Mouse (Mus musculus) CD4-positive, CD25-positive, alpha-beta regulatory T cell, adult 4 months (primary cell): ENCODE results near the gene Rusc2. TPM values are rescaled to one million over a fixed set of nuclear protein-coding genes. Genes with fewer than 3 reads are reported as not detected.

Experiments used
- ATAC-seq: one replicate; pipeline ENCODE4 v1.8.0; 2017
- polyA plus RNA-seq, 2 experiments: library from polyadenylated mRNA; unstranded; fragments of 100-300 nt; shearing (Covaris generic); gene quantifications; one replicate each; pipeline ENCODE4 v1.2.1; 2017

The Rusc2 gene
- polyA plus RNA-seq, 2 experiments from 2014 or later, result not detected

DNA sequence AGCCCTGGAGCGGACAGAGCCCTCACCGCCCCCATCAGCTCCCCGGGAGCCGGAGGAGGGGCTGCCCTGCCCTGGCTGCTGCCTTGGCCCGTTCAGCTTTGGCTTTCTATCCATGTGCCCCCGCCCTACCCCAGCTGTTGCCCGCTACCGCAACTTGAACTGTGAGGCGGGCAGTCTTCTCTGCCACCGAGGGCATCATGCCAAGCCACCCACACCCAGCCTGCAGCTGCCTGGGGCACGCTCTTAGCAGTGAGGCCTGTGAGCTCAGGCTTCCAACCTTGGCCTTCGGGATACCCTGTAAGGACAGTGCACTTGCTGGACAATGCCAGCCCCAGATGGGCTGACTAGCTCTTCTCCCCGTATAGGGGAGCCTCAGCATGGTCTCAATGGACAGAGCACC lies 65.5 kb downstream of the Rusc2 start:
- no peak for ATAC-seq

DNA sequence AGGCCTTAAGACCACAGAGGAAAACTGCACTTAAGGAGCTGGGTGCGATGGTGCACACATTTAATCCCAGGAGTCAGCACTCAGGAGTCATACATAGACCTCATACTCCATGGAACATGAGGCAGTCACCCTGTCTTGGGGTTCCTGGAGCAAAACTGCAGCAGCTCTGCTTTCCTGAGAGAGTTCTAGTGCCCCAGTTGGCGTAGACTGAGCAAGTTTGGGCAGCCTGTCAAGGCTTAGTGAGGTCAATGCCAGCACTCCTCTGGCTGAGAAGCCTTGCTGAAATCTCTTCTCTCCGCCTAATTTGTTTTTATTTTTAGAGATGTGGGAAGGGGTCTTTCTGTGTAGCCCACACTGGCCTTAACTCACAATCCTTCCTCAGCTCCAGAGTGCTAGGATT lies 66.8 kb downstream of the Rusc2 start:
- ATAC-seq, result no peak

DNA sequence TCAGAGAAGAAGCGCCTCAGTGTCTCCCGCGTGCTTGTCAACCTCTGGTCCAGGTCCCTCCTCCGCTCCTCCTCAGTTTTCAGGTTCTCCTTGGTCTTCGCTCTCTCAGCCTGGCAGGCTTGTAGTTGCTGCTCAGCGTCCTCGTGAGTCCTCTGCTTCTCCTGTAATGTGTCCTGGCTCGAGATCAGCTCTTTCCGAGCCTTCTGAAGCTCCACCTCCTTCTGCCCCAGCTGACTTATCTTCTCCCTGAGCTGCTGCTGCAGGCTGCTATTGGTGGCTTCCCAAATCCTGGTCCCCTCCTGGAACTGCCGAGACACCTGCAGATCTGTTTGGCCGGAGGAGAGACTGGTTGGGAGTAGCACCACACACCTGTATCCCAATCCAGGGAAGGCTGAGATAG lies 70.5 kb downstream of the Rusc2 start:
- no peak for ATAC-seq

DNA sequence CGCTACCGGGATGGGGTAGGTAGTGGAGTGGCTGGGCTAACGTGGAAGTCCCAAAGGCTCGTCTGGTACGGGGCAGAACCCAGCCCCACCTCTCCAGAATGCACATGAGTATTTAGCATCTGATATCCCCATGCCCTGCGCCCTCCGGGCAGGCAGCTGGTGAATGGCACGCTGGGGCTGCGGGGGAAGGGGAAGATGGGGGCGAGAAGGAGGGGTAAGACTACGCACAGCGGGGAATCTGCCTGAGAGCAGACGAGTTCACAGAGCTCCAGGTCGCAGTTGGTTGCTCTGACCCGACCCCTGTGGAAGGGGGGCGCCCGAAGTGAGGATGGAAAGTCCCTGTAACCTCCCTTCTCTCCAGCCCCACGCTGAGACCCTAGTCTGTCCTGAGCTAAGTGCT lies 71.6 kb downstream of the Rusc2 start:
- ATAC-seq, result peak; percentile 14

DNA sequence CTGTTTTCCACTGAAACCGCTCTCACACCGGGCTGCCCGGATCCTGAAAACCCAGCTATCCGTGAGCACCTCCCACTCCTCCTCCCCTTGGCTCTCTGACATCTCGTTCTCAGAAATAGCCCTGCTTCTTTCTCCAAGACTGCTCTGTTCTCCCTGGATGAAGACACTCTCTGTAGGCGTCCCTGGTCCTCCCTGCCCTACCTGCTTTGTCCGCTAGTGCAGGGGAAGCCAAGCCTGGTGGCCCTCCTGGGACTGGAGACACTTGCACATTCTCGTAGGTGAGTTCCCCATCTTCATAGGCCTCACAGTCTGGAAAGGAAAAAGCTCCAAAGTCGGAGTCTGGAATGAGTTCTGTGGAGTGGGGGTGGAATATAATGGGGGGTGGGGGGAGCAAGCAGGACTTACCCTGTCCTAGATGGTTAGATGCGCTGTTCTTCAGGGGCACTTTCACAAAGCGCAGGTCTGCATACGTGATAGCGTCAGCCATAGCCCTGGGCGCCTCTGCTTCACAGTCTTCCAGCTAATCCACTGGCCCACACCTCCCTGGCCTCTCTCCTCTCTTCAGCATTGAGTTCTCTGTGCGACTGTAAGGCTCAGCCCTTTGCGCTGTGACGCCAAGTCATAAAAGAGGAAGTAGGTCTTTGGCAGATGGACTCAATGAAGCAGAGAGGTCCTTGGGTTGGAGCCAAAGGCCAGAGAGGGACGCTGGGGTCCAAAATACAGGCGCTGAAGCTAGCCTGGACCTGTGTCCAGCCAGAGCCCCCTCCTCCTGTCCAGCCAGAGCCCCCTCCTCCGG lies 72.5 kb downstream of the Rusc2 start, which contains the start of gene Cd72:
Cd72 (minus strand) TSS at position 588 of the 796 bp plus-strand sequence.
- ATAC-seq, result peak; percentile 36

DNA sequence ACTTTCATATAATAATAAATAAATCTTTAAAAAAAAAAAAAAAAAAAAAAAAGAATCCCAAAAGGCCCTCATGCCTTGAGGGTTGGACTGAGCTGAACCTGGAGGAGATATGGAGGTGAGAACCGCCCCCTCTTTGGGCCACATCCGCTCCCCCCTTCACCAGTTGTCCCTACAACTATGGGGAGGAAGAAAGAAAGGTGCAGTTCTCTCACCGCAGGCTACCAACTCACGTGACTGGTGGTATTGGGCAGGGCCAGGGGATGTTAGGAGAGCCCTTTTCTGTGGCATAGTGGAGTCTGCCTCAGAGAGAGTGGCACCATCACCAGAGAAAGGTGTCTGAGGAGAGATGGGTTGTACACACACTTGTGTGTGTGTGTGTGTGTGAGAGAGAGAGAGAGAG lies 74.7 kb downstream of the Rusc2 start:
- peak; percentile 88 for ATAC-seq

DNA sequence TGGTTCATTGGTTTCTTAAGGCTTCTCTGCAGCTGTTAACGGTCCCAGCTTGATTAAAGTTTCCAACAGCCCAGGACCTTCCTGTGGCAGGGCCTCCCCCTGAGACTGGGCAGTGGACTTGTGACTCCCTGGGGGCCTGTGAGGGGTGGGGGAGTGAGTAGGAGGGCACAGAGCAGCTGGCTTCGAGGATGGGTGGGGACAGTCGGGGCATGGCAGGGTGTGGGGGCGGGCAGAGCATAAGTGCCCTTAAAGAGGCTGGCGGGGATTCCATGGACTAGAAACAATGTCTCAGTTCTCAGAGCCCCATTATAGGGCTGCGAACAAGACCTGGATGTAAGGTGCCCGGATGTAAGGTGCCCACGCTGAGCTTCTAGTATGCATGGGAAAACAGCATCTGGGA lies 75.3 kb downstream of the Rusc2 start:
- peak; percentile 9 for ATAC-seq

DNA sequence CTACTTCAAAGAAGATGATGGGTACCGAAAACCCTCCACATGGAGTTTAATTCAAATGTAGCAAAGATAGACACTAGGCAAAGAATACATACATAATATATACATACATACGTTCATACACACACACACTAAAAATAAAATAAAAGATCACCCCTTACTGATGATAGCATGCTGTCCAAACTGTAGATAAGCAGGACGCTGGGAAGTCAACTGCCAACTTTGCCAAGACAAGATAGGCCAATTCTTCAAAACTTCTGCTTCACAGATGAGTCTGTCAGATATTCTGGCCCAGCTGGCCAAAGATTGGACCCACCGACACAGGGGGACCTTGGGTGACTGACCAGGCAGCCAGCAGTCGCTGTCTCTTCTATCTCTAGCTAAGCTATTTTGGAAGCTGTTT lies 81.3 kb downstream of the Rusc2 start:
- ATAC-seq, result no peak

DNA sequence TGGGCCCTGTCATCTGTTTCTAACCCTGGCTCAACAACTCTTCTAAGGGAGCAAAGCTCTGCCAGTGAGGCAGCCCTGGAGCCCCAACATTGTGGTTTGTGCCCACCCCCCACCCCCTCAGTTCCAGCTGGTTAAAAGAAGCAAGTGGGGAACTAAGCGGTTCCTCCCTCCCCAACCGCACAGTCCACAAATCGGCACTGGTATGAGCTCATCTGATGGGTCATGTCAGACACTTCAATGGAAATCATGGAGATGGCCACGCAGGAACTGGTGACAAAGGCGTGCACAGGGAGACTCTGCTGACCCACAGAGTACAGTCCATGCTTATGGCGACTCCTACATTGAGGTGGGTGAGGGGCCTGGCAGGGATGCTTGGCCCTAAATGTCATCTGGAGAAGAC lies 84.2 kb downstream of the Rusc2 start:
- ATAC-seq, result no peak

DNA sequence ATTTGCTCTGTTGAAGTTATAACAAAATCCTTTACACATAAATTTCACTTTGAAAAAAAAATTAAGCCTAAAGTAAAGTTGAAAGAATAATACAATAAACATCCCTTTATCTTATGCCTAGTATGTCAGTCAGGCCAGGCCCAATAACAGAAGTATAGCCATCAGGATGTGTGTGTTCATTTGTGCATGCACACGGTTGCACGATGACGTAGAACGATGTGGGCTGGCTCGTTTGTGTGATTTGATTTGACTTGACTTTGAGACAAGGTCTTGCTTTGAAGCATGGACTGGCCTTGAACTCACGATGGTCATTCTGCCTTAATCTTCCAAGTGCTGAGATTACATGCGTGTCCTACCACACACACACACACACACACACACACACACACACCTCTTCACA lies 85.1 kb downstream of the Rusc2 start:
- ATAC-seq, result no peak

DNA sequence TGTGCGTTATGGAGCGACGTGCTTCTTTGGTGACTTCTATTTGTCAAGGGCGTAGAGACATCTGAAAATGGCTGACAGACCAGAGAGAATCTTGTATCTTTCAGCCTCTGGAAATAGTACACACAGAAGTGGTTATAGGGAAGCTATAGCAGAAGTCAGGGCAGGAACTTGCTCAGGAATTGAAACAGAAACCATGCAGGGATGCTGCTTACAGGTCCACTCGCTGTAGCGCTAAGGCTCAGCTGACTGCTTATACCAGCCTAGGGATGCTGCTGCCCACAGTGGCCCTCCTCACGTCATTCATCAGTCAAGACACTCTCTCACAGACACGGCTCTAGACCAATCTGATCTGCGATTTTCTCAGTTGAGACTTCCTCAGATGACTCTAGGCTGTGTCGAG lies 88.5 kb downstream of the Rusc2 start:
- no peak for ATAC-seq

DNA sequence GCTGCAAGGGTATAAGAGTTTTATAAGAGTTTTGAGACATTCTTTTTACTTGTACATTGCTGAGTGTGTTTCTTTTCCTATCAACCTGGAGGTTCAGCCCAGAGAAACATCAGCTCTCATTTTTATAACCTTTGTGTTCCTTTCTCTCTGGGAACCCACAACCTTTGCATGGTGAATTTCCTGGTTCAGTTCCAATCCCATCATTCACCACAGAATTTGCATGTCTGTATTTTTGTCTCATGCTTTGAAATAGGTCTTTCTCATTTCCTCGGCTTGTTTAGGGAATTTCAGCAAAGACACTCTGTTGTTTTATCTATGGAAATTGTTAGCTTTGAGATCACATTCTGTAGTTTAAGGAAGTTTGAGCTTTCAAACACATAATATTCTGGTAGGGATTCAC lies 91.9 kb downstream of the Rusc2 start:
- no peak for ATAC-seq

DNA sequence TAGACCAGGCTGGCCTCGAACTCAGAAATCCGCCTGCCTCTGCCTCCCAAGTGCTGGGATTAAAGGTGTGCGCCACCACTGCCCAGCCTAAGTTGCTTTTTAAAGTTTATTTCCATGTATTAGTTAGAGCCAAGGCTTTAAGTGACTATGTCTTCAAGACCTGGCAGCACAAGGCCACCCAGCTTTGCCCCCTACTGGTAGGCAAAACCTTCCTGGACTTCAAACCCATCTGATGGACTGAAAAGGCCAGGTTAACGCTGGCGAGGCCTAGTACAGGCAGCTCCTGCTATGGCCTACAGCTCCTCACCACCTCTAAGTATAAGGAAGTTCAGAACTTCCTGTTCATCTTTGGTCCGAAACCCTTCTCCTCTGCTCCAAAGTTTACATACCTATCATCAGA lies 94.8 kb downstream of the Rusc2 start:
- no peak for ATAC-seq

Other genes with a start within 250 kb of the Rusc2 start
- gene Atp8b5, start 114.8 kb upstream of the Rusc2 start, polyA plus RNA-seq, result not detected
- not detected for gene Fam166b, start 47.2 kb downstream of the Rusc2 start, polyA plus RNA-seq
- 1 to 10 TPM in 1 of 2 experiments, under 1 TPM in 1; 0.37 to 1.7 TPM for gene Tesk1, start 60.0 kb downstream of the Rusc2 start, polyA plus RNA-seq
- 100 to 1,000 TPM; 132 to 166 TPM for gene Cd72, start 72.6 kb downstream of the Rusc2 start, polyA plus RNA-seq
- 100 to 1,000 TPM; 144 to 199 TPM for gene Sit1, start 101.8 kb downstream of the Rusc2 start, polyA plus RNA-seq
- gene Ccdc107, start 110.9 kb downstream of the Rusc2 start, polyA plus RNA-seq, result 10 to 100 TPM; 64.0 to 76.0 TPM
- 1 to 10 TPM; 4.9 to 8.3 TPM for gene Arhgef39, start 117.7 kb downstream of the Rusc2 start, polyA plus RNA-seq
- gene Car9, start 125.0 kb downstream of the Rusc2 start, polyA plus RNA-seq, result 1 to 10 TPM in 1 of 2 experiments, under 1 TPM in 1; 0.32 to 1.5 TPM
- not detected for gene Tpm2, start 141.8 kb downstream of the Rusc2 start, polyA plus RNA-seq
- gene Creb3, start 180.4 kb downstream of the Rusc2 start, polyA plus RNA-seq, result 100 to 1,000 TPM; 114 to 125 TPM
- 100 to 1,000 TPM in 1 of 2 experiments, 10 to 100 TPM in 1; 83.5 to 103 TPM for gene Tln1, start 180.7 kb downstream of the Rusc2 start, polyA plus RNA-seq
- gene Rgp1, start 196.7 kb downstream of the Rusc2 start, polyA plus RNA-seq, result 10 to 100 TPM in 1 of 2 experiments, 1 to 10 TPM in 1; 6.7 to 13.0 TPM
- gene Gba2, start 196.9 kb downstream of the Rusc2 start, polyA plus RNA-seq, result 10 to 100 TPM; 12.1 to 15.5 TPM
- not detected for gene Msmp, start 202.5 kb downstream of the Rusc2 start, polyA plus RNA-seq
- not detected for gene Npr2, start 250.0 kb downstream of the Rusc2 start, polyA plus RNA-seq